Mouse (Mus musculus) liver, adult 2 months (tissue): ENCODE data around the gene Usp7.

Experiments
- CTCF ChIP-seq: fragments of 200-500 bp; IDR thresholded peaks from 2 replicates; pipeline ENCODE4 v1.5.1; 2011; ENCODE audit warnings: low read depth, low read length, control low read depth
- POLR2A ChIP-seq: fragments of 200-500 bp; IDR thresholded peaks from 2 replicates; pipeline ENCODE4 v1.6.1; 2011; ENCODE audit warnings: low read length, control low read depth; ENCODE audit not compliant: insufficient read depth; ENCODE audit errors: extremely low read depth

DNA sequence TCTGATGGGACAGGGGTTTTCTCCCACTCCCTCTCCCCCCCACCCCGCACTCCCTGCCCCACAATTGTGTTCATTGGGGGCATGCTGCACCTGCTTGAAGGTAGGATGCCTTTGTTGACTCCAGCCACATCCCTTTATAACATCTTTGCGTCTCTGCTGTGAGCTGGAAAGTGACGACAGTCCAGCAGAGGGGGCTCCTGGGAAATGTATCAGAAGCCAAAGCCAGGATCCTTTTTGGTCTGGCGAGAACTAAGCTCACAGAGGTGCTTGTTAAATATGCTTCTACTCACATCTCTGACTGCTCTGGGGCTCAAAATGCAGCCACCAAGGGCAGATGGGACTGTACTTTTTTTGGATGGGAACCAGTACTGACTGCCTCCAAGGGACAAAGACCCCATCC is 21.0 kb downstream of the Usp7 start:
- TF ChIP-seq CTCF (no peak), POLR2A (no peak)
